Mouse (Mus musculus): ENCODE measurements at regions not wholly inside any gene's neighbourhood (a gene's known extent, or its start where the extent isn't known, plus 50 kb on each side); places are given as distances from the start of the nearest gene placed in this dataset.

DNA sequence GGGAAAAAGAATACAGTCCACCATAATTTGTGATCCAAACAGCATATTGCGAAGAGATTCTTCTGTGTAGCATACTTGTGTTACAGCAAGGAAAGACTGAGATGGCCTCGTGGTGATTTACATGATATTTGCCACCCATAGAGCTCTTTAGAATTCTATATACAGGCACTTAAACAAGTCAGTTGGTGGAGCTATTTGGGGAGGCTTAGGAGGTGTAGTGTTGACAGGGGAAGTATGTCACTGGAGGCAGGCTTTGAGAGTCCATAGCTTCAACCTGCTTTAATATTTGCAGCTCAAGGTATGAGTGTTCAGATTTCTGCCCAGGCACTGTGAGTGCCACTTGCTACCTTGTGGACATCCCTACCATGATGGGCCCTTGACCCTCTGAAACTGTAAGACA is 187.3 kb downstream of the Ostf1 start:
- 80% methylated on average over 2 of the region's 2 CpGs for WGBS
- no peak overlapping the region for H3K4me3 ChIP-seq (replicated peaks; ENCODE audit: low read depth, low read length)
- DNase-seq (ENCODE audit: low spot score): no peak

DNA sequence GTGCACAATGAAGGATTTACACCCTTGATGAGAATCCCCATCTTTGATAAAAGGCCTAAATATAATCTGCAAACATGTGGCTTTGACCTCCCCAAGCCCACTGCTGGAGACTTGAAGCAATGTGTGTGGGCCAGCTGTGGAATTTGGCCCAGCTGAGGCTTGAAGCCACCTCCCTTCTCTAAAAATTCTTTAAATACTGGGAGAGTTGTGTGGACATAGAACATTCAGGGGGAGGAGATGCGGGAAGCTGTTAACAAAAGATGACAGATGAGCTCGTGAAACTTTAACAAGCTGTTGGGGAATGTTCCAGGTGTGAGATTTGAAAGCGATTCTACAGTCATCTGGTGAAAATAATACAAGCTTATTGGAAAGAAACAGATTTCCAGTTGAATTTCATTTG is 195.3 kb downstream of the Ostf1 start:
- no peak overlapping the region for H3K4me3 ChIP-seq (replicated peaks; ENCODE audit: low read depth, low read length)
- H3K9ac ChIP-seq (ENCODE audit: low read depth, low read length): no peak overlapping the region
- no peak for ATAC-seq (replicated peaks; ENCODE audit: low FRiP score, low read depth)
- WGBS: 42% methylated on average over 3 of the region's 3 CpGs
- H3K4me2 ChIP-seq (ENCODE audit: low read length): no peak overlapping the region
- no peaks in the 10 kb centered on the region for H3K9me3 ChIP-seq (replicated peaks; ENCODE audit: low read length)
- no peak overlapping the region for H3K27ac ChIP-seq
- peak; percentile 90 for DNase-seq (ENCODE audit: low spot score)
- H3K27me3 ChIP-seq (ENCODE audit: insufficient read depth, low read length): no peaks in the 10 kb centered on the region
- no peaks in the 10 kb centered on the region for H3K4me1 ChIP-seq (replicated peaks; ENCODE audit: insufficient read depth, low read length)
- no peaks in the 10 kb centered on the region for H3K36me3 ChIP-seq (ENCODE audit: insufficient read depth, low read length)
- TF ChIP-seq CTCF (IDR thresholded peaks at IDR 0.05; ENCODE audit: low read depth): no peak

More for the DNA sequence above, 187.3 kb downstream of the Ostf1 start:
- Histone ChIP-seq H3K27me3 (ENCODE audit: insufficient read depth, low read length) (no peaks in the 10 kb centered on the region), H3K9me3 (replicated peaks; ENCODE audit: low read length) (no peaks in the 10 kb centered on the region), H3K4me1 (replicated peaks; ENCODE audit: insufficient read depth, low read length) (no peaks in the 10 kb centered on the region), H3K27ac (no peak overlapping the region), H3K36me3 (ENCODE audit: insufficient read depth, low read length) (no peaks in the 10 kb centered on the region), H3K9ac (ENCODE audit: low read depth, low read length) (no peak overlapping the region), H3K4me2 (ENCODE audit: low read length) (no peak overlapping the region)
- ATAC-seq (replicated peaks; ENCODE audit: low FRiP score, low read depth): no peak
- no peak for TF ChIP-seq CTCF (IDR thresholded peaks at IDR 0.05; ENCODE audit: low read depth)

DNA sequence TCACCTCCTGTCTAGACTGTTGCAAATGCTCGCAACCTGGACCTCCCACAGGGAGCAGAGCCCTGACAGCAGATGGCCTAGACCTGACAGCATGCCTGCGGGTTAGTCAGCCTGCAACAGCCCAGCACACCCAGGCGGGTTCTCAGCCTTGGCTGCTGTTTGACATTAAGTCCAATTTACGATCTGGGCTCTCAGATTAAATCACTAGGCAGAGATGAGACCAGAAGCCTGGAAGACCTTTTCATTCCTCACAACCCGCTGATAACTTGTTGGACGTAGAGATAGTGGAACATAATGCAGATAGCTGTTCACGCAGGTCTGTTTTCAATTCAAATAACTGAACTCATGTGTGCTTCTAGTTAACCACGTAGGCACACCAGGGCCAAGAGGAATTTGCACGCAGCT is 211.2 kb downstream of the Ostf1 start:
- H3K4me1 ChIP-seq (replicated peaks; ENCODE audit: insufficient read depth, low read length): no peaks in the 10 kb centered on the region
- H3K27ac ChIP-seq: no peak overlapping the region
- TF ChIP-seq CTCF (IDR thresholded peaks at IDR 0.05; ENCODE audit: low read depth): no peak
- H3K9ac ChIP-seq (ENCODE audit: low read depth, low read length): no peak overlapping the region
- no peak overlapping the region for H3K4me2 ChIP-seq (ENCODE audit: low read length)
- H3K9me3 ChIP-seq (replicated peaks; ENCODE audit: low read length): no peaks in the 10 kb centered on the region
- peak; percentile 43 for DNase-seq (ENCODE audit: low spot score)
- H3K27me3 ChIP-seq (ENCODE audit: insufficient read depth, low read length): no peaks in the 10 kb centered on the region
- ATAC-seq (replicated peaks; ENCODE audit: low FRiP score, low read depth): no peak
- 37% methylated on average over 9 of the region's 9 CpGs for WGBS
- no peaks in the 10 kb centered on the region for H3K36me3 ChIP-seq (ENCODE audit: insufficient read depth, low read length)
- no peak overlapping the region for H3K4me3 ChIP-seq (replicated peaks; ENCODE audit: low read depth, low read length)

DNA sequence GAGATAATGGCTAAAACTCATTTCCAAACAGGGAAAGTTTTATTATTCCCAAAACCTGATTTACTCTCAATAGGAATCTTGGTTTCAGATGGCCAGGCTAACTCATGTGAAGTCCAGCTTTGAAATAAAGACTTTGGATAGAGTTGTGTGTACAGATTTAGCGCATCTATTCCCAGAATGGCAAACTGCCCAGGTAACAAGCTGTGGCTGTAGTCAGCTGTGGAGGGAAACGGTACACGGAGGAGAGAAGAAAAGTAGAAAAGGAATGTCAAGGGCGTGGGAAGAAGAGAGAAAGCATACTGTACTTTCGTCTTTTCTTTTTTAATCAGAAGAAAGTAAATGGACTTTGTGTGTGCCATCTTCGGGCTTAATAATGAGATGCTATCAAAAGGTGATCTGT is 213.1 kb downstream of the Ostf1 start:
- H3K36me3 ChIP-seq (ENCODE audit: insufficient read depth, low read length): no peaks in the 10 kb centered on the region
- 83% methylated on average over 6 of the region's 6 CpGs for whole genome bisulfite sequencing
- ATAC-seq (replicated peaks; ENCODE audit: low FRiP score, low read depth): no peak

DNA sequence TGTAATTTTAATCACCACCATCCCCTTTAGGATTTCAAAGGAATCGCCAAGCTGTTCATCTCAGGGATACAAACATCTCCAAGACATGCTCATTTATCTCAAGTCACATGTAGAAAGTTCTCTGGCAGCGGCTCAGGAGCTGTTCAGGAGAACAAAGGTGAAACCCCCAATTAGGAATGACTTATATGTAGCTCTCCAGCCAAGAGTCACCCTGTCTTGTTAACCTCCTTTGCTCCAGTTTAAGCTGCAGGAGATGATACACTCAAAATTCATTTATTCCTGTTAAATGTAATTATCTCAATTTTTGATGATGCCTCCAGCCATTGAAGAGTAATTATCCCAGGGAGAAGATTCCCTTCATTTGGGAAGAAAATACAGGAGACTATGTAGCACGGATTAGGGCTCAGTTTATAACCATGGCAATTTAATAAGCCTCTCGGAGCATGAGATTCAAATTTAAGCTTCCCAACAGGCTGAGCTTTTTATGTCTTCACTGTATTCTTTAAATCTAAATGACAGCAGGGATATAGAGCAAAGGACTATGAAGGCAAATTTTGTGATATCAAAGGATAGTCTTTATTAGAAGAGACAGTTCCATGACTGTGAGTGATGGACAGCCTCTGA is 254.0 kb downstream of the Ostf1 start:
- no peak overlapping the region for H3K4me2 ChIP-seq (ENCODE audit: low read length)
- no peaks in the 10 kb centered on the region for H3K4me1 ChIP-seq (replicated peaks; ENCODE audit: insufficient read depth, low read length)
- WGBS: 56% methylated on average over 4 of the region's 4 CpGs
- H3K36me3 ChIP-seq (ENCODE audit: insufficient read depth, low read length): no peaks in the 10 kb centered on the region
- ATAC-seq (replicated peaks; ENCODE audit: low FRiP score, low read depth) (no peak), DNase-seq (ENCODE audit: low spot score) (peak; percentile 26)
- no peak overlapping the region for H3K27ac ChIP-seq
- H3K9me3 ChIP-seq (replicated peaks; ENCODE audit: low read length): no peaks in the 10 kb centered on the region
- no peak for TF ChIP-seq CTCF (IDR thresholded peaks at IDR 0.05; ENCODE audit: low read depth)
- no peak overlapping the region for H3K9ac ChIP-seq (ENCODE audit: low read depth, low read length)
- no peak overlapping the region for H3K4me3 ChIP-seq (replicated peaks; ENCODE audit: low read depth, low read length)
- no peaks in the 10 kb centered on the region for H3K27me3 ChIP-seq (ENCODE audit: insufficient read depth, low read length)

More for the DNA sequence above, 213.1 kb downstream of the Ostf1 start:
- no peaks in the 10 kb centered on the region for H3K4me1 ChIP-seq (replicated peaks; ENCODE audit: insufficient read depth, low read length)
- no peaks in the 10 kb centered on the region for H3K27me3 ChIP-seq (ENCODE audit: insufficient read depth, low read length)
- peak; percentile 5 for DNase-seq (ENCODE audit: low spot score)
- TF ChIP-seq CTCF (IDR thresholded peaks at IDR 0.05; ENCODE audit: low read depth): no peak
- H3K9ac ChIP-seq (ENCODE audit: low read depth, low read length): no peak overlapping the region
- H3K9me3 ChIP-seq (replicated peaks; ENCODE audit: low read length): no peaks in the 10 kb centered on the region
- no peak overlapping the region for H3K4me3 ChIP-seq (replicated peaks; ENCODE audit: low read depth, low read length)
- H3K27ac ChIP-seq: no peak overlapping the region
- no peak overlapping the region for H3K4me2 ChIP-seq (ENCODE audit: low read length)

DNA sequence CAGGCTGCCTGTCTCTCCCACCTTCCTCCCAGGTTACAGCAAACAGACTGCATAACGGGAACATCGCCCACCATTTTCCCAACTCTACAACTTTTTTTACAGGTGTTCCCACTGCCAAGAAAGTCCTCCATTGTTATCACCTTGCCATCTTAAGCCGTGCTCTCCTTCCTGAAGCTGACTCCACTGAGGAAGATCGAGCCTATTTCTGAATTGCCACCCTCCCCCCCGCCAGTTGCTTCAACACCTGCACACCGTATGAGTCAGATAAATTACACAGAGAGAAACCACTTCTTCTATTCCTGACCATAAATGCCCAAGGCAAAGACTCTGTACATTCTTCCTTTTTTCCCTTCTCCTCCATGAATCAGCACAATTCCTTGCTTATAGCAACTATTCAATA is 263.0 kb downstream of the Ostf1 start:
- Histone ChIP-seq H3K27me3 (ENCODE audit: insufficient read depth, low read length) (no peaks in the 10 kb centered on the region), H3K4me1 (replicated peaks; ENCODE audit: insufficient read depth, low read length) (no peaks in the 10 kb centered on the region), H3K36me3 (ENCODE audit: insufficient read depth, low read length) (no peaks in the 10 kb centered on the region), H3K27ac (no peak overlapping the region), H3K9ac (ENCODE audit: low read depth, low read length) (no peak overlapping the region), H3K9me3 (replicated peaks; ENCODE audit: low read length) (no peaks in the 10 kb centered on the region), H3K4me2 (ENCODE audit: low read length) (no peak overlapping the region), H3K4me3 (replicated peaks; ENCODE audit: low read depth, low read length) (no peak overlapping the region)
- TF ChIP-seq CTCF (IDR thresholded peaks at IDR 0.05; ENCODE audit: low read depth): no peak
- WGBS: 93% methylated on average over 6 of the region's 6 CpGs
- no peak for DNase-seq (ENCODE audit: low spot score)
- ATAC-seq (replicated peaks; ENCODE audit: low FRiP score, low read depth): no peak

DNA sequence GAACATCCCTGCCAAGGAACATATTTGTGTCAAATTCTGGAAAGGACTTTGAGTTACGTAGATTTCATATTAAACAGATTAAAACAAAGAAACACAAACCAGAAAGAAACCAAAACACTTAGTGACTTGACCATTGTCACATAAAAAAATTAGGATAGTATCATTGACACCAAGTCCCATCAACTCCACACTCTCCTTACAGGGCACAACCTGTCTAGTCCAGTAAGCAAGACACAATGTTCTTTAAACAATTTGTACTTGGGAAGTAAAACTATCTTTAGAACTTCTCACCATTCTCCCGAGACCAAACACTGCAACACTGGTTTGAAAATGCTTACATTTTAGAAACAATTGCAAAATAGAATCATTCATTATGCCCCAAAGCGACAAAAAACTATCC is 277.7 kb downstream of the Ostf1 start:
- H3K9me3 ChIP-seq (replicated peaks; ENCODE audit: low read length): no peaks in the 10 kb centered on the region
- TF ChIP-seq CTCF (IDR thresholded peaks at IDR 0.05; ENCODE audit: low read depth): no peak
- no peaks in the 10 kb centered on the region for H3K36me3 ChIP-seq (ENCODE audit: insufficient read depth, low read length)
- no peak overlapping the region for H3K4me2 ChIP-seq (ENCODE audit: low read length)
- H3K4me3 ChIP-seq (replicated peaks; ENCODE audit: low read depth, low read length): no peak overlapping the region
- no peak for DNase-seq (ENCODE audit: low spot score)
- H3K27ac ChIP-seq: no peak overlapping the region
- WGBS: 89% methylated on average over 3 of the region's 3 CpGs
- ATAC-seq (replicated peaks; ENCODE audit: low FRiP score, low read depth): no peak
- H3K9ac ChIP-seq (ENCODE audit: low read depth, low read length): no peak overlapping the region
- H3K4me1 ChIP-seq (replicated peaks; ENCODE audit: insufficient read depth, low read length): no peaks in the 10 kb centered on the region
- no peaks in the 10 kb centered on the region for H3K27me3 ChIP-seq (ENCODE audit: insufficient read depth, low read length)
